21 mouse cellular contexts compared by ENCODE assay signal in genomic region chr13:119969163-119969562, GRCm38 (mm10). TPM values are rescaled to one million over a fixed set of nuclear protein-coding genes. Genes with fewer than 3 reads are reported as not detected.
DNase-seq lines count a peak whose midpoint lies in the region; ATAC-seq and TF ChIP-seq lines count a peak whose summit lies in the region.
"Not testable (repeated sequence)": the region's sequence is repeated elsewhere in the genome, so short reads cannot be mapped to it uniquely, and the experiment has no call there.
"Had no signal": no experiment of that assay in that cellular context is flagged by ENCODE, and none has a peak within 500 bp of the region (broad histone marks: within the 10 kb centered on the region; RNA-seq: fewer than 3 reads in every experiment).

No protein-coding gene starts in this region.

- no CpG with 5 or more reads among the region's 13 CpGs for WGBS in forebrain, postnatal 0 days
- no CpG with 5 or more reads among the region's 13 CpGs for WGBS in hindbrain, embryonic 13.5 days
- no CpG with 5 or more reads among the region's 13 CpGs for WGBS in neural tube, embryonic 14.5 days

- peak; percentile 53 for ATAC-seq in Patski
- peak; percentile 60; the same call in 1 of the 2 replicates for ATAC-seq in erythroid progenitor cell, adult 5-6 weeks (replicated peaks; ENCODE audit: low FRiP score, poor library complexity, severe bottlenecking)
- peak; percentile 32; the same call in 1 of the 2 replicates for ATAC-seq in forebrain, postnatal 0 days
- ATAC-seq in hindbrain, embryonic 13.5 days (ENCODE audit: low FRiP score): peak; percentile 23; the same call in 1 of the 2 replicates
- peak; percentile 45 for ATAC-seq in inflammation-experienced regulatory T-cells, adult 6 months
- ATAC-seq in megakaryocyte progenitor cell, adult 5-6 weeks (replicated peaks; ENCODE audit: poor library complexity): peak; percentile 73
- 0 out of 2 replicates have a peak, but pooled peaks have one; percentile 25 for ATAC-seq in neural tube, embryonic 14.5 days (ENCODE audit: low read depth)

- not testable (repeated sequence) for H3K9me3 ChIP-seq in forebrain, postnatal 0 days (ENCODE audit: low read length); hindbrain, embryonic 13.5 days; neural tube, embryonic 14.5 days (ENCODE audit: control insufficient read depth, low read length)

- POLR2A ChIA-PET in Patski (lab: Charles Lee): not testable (repeated sequence)

- CTCF ChIA-PET in Patski (lab: Charles Lee): not testable (repeated sequence)

- H3K4me1 ChIP-seq in forebrain, postnatal 0 days (ENCODE audit: insufficient read depth); hindbrain, embryonic 13.5 days (replicated peaks); neural tube, embryonic 14.5 days (ENCODE audit: control insufficient read depth, insufficient read depth, low read length): not testable (repeated sequence)

- in situ Hi-C loops in Patski (cut with MboI; ENCODE audit: low pct_unique_long_range_greater_than_20kb): not testable (repeated sequence)

- H3K9ac ChIP-seq in forebrain, postnatal 0 days; hindbrain, embryonic 13.5 days; neural tube, embryonic 14.5 days (replicated peaks; ENCODE audit: low read depth, low read length): not testable (repeated sequence)

- H3K4me2 ChIP-seq in forebrain, postnatal 0 days (ENCODE audit: low read depth); hindbrain, embryonic 13.5 days; neural tube, embryonic 14.5 days (ENCODE audit: low read depth, low read length): not testable (repeated sequence)

- not testable (repeated sequence) for H3K27ac ChIP-seq in forebrain, postnatal 0 days (ENCODE audit: low read depth, low read length); hindbrain, embryonic 13.5 days; neural tube, embryonic 14.5 days (ENCODE audit: low read depth, low read length)

- not testable (repeated sequence) for DNase-seq in Patski (ENCODE audit: low read depth, low spot score); forebrain, postnatal 0 days

- H3K4me3 ChIP-seq in forebrain, postnatal 0 days (ENCODE audit: low read depth, low read length); hindbrain, embryonic 13.5 days; neural tube, embryonic 14.5 days (ENCODE audit: low read depth, low read length): not testable (repeated sequence)

- not testable (repeated sequence) for H3K36me3 ChIP-seq in forebrain, postnatal 0 days (ENCODE audit: insufficient read depth); hindbrain, embryonic 13.5 days; neural tube, embryonic 14.5 days (ENCODE audit: control insufficient read depth, insufficient read depth, low read length)

- TF ChIP-seq CTCF in Patski (IDR thresholded peaks at IDR 0.05); forebrain, postnatal 0 days (IDR thresholded peaks at IDR 0.05; ENCODE audit: low read depth): not testable (repeated sequence)

- H3K27me3 ChIP-seq in Patski; forebrain, postnatal 0 days (ENCODE audit: insufficient read depth, low read length); hindbrain, embryonic 13.5 days; neural tube, embryonic 14.5 days (ENCODE audit: control insufficient read depth, insufficient read depth, low read length): not testable (repeated sequence)

RNA-seq across cellular contexts. Expression of gene B020031M17Rik, which starts 18.6 kb away (rescaled TPM):
- 0.62 TPM for polyA plus RNA-seq in Patski (2021)
- not detected in 2 replicates for total RNA-seq in erythroid progenitor cell, adult 5-6 weeks (2015; ENCODE audit: low replicate concordance)
- total RNA-seq in erythroid progenitor cell, adult 5-6 weeks (2017; ENCODE audit: low replicate concordance): not detected in 2 replicates
- not detected in 2 replicates for total RNA-seq in forebrain, postnatal 0 days (2014; rRNA removed)
- not detected in 2 replicates for polyA plus RNA-seq in forebrain, postnatal 0 days (2015; fragmentation: Nextera tagmentation; extraction: Ambion mirVana)
- polyA plus RNA-seq in hindbrain, embryonic 13.5 days (2015; fragmentation: Nextera tagmentation; extraction: Ambion mirVana): not detected in 2 replicates
- not detected for polyA plus RNA-seq in inflammation-experienced regulatory T-cells, adult 6 months (2017; shearing (Covaris generic))
- not detected in 2 replicates for total RNA-seq in megakaryocyte progenitor cell, adult 5-6 weeks (2015)
- not detected in 2 replicates for total RNA-seq in megakaryocyte progenitor cell, adult 5-6 weeks (2017)
- not detected in 2 replicates for polyA plus RNA-seq in neural tube, embryonic 14.5 days (2014; fragmentation: Nextera tagmentation; extraction: Ambion mirVana)
- total RNA-seq: adrenal gland, postnatal 10 days; adrenal gland, postnatal 4 days; gastrocnemius, adult 2 months; gastrocnemius, postnatal 25 days; heart, postnatal 36 days had no signal
- polyA plus RNA-seq: brain, embryonic 14.5 days; cortical plate, adult 2 months; embryonic facial prominence, embryonic 12.5 days; forebrain, embryonic 10.5 days; heart, embryonic 13.5 days; heart, postnatal 0 days; hindbrain, embryonic 15.5 days; intestine, embryonic 15.5 days had no signal

RNA-seq across cellular contexts. Expression of gene Gm21761, which starts 40.1 kb away (rescaled TPM):
- 0.24 TPM for polyA plus RNA-seq in Patski (2021)
- not detected in 2 replicates for total RNA-seq in erythroid progenitor cell, adult 5-6 weeks (2015; ENCODE audit: low replicate concordance)
- total RNA-seq in erythroid progenitor cell, adult 5-6 weeks (2017; ENCODE audit: low replicate concordance): not detected in 2 replicates
- total RNA-seq in forebrain, postnatal 0 days (2014; rRNA removed): not detected in 2 replicates
- polyA plus RNA-seq in forebrain, postnatal 0 days (2015; fragmentation: Nextera tagmentation; extraction: Ambion mirVana): not detected in 2 replicates
- polyA plus RNA-seq in hindbrain, embryonic 13.5 days (2015; fragmentation: Nextera tagmentation; extraction: Ambion mirVana): not detected in 2 replicates
- polyA plus RNA-seq in inflammation-experienced regulatory T-cells, adult 6 months (2017; shearing (Covaris generic)): not detected
- not detected in 2 replicates for total RNA-seq in megakaryocyte progenitor cell, adult 5-6 weeks (2015)
- total RNA-seq in megakaryocyte progenitor cell, adult 5-6 weeks (2017): not detected in 2 replicates
- polyA plus RNA-seq in neural tube, embryonic 14.5 days (2014; fragmentation: Nextera tagmentation; extraction: Ambion mirVana): not detected in 2 replicates
- total RNA-seq: adrenal gland, postnatal 10 days; adrenal gland, postnatal 4 days; gastrocnemius, adult 2 months; gastrocnemius, postnatal 25 days; heart, postnatal 36 days had no signal
- polyA plus RNA-seq: brain, embryonic 14.5 days; cortical plate, adult 2 months; embryonic facial prominence, embryonic 12.5 days; forebrain, embryonic 10.5 days; heart, embryonic 13.5 days; heart, postnatal 0 days; hindbrain, embryonic 15.5 days; intestine, embryonic 15.5 days had no signal

RNA-seq across cellular contexts. Expression of gene Gm36079, which starts 57.6 kb away (rescaled TPM):
- polyA plus RNA-seq in Patski (2021): not detected
- not detected in 2 replicates for total RNA-seq in erythroid progenitor cell, adult 5-6 weeks (2015; ENCODE audit: low replicate concordance)
- total RNA-seq in erythroid progenitor cell, adult 5-6 weeks (2017; ENCODE audit: low replicate concordance): not detected in 2 replicates
- not detected in 2 replicates for total RNA-seq in forebrain, postnatal 0 days (2014; rRNA removed)
- polyA plus RNA-seq in forebrain, postnatal 0 days (2015; fragmentation: Nextera tagmentation; extraction: Ambion mirVana): not detected in 2 replicates
- polyA plus RNA-seq in hindbrain, embryonic 13.5 days (2015; fragmentation: Nextera tagmentation; extraction: Ambion mirVana): not detected in 2 replicates
- polyA plus RNA-seq in inflammation-experienced regulatory T-cells, adult 6 months (2017; shearing (Covaris generic)): not detected
- 3.7 TPM in 1 of 2 replicates, not detected in the other for total RNA-seq in megakaryocyte progenitor cell, adult 5-6 weeks (2015)
- total RNA-seq in megakaryocyte progenitor cell, adult 5-6 weeks (2017): not detected in 2 replicates
- polyA plus RNA-seq in neural tube, embryonic 14.5 days (2014; fragmentation: Nextera tagmentation; extraction: Ambion mirVana): not detected in 2 replicates
- total RNA-seq: adrenal gland, postnatal 10 days; adrenal gland, postnatal 4 days; ES-E14; gastrocnemius, adult 2 months; gastrocnemius, postnatal 25 days; heart, postnatal 36 days had no signal
- polyA plus RNA-seq: brain, embryonic 14.5 days; cortical plate, adult 2 months; embryonic facial prominence, embryonic 12.5 days; forebrain, embryonic 10.5 days; heart, embryonic 13.5 days; heart, postnatal 0 days; hindbrain, embryonic 15.5 days; intestine, embryonic 15.5 days had no signal

Comparison
In these comparisons a context has a peak if more than half of its experiments do, and no peak if none do; other contexts are left out.
1. ATAC-seq: peak in every context shown above with its lines; median percentile 73 in megakaryocyte progenitor cell, adult 5-6 weeks; 60 in erythroid progenitor cell, adult 5-6 weeks; 53 in Patski; 45 in inflammation-experienced regulatory T-cells, adult 6 months; 32 in forebrain, postnatal 0 days; 25 in neural tube, embryonic 14.5 days; 23 in hindbrain, embryonic 13.5 days.